Mouse (Mus musculus) cortical plate, adult 2 months (tissue): ENCODE measurements at regions not wholly inside any gene's neighbourhood (a gene's known extent, or its start where the extent isn't known, plus 50 kb on each side); places are given as distances from the start of the nearest gene placed in this dataset.

Experiments
- H3K27ac ChIP-seq: fragments of 200-500 bp; 2 replicates; pipeline ENCODE4 v1.5.1; 2012; ENCODE audit warnings: low read length, control low read depth, inconsistent platforms; ENCODE audit not compliant: insufficient read depth
- H3K4me1 ChIP-seq: fragments of 200-500 bp; 2 replicates; pipeline ENCODE4 v1.6.1; 2011; ENCODE audit warnings: low read length; ENCODE audit not compliant: control insufficient read depth, insufficient read depth
- H3K4me3 ChIP-seq: fragments of 200-500 bp; 2 replicates; pipeline ENCODE4 v1.5.1; 2011; ENCODE audit warnings: mild to moderate bottlenecking, low read length, control low read depth; ENCODE audit not compliant: insufficient read depth
- CTCF ChIP-seq: fragments of 200-500 bp; IDR thresholded peaks from 2 replicates; pipeline ENCODE4 v1.5.1; 2011; ENCODE audit warnings: mild to moderate bottlenecking, control low read depth, low read length; ENCODE audit not compliant: insufficient read depth; ENCODE audit errors: extremely low read depth
- POLR2A ChIP-seq: fragments of 200-500 bp; IDR thresholded peaks from 2 replicates; pipeline ENCODE4 v1.6.1; 2011; ENCODE audit warnings: mild to moderate bottlenecking, low read length, control low read depth; ENCODE audit not compliant: insufficient read depth; ENCODE audit errors: extremely low read depth

GRCm38 (mm10) chr1:34642304-34642893 is 62.9 kb downstream of the Amer3 start:
- no peaks in the 10 kb centered on the region for H3K4me1 ChIP-seq
- H3K4me3 ChIP-seq: no peak overlapping the region
- no peak for TF ChIP-seq POLR2A
- TF ChIP-seq CTCF: peak; percentile 97
- no peak overlapping the region for H3K27ac ChIP-seq

- no peak for TF ChIP-seq POLR2A
- no peak for TF ChIP-seq CTCF
Measured at GRCm38 (mm10) chr1:34653963-34654644, 74.6 kb downstream of the Amer3 start.

GRCm38 (mm10) chr1:34657481-34657880 is 78.0 kb downstream of the Amer3 start:
- Histone ChIP-seq H3K4me3 (no peak overlapping the region), H3K27ac (no peak overlapping the region), H3K4me1 (no peaks in the 10 kb centered on the region)
- TF ChIP-seq POLR2A (no peak), CTCF (no peak)

More at GRCm38 (mm10) chr1:34653963-34654644, 74.6 kb downstream of the Amer3 start:
- H3K4me1 ChIP-seq: no peaks in the 10 kb centered on the region
- H3K4me3 ChIP-seq: no peak overlapping the region
- H3K27ac ChIP-seq: no peak overlapping the region

GRCm38 (mm10) chr1:34663875-34664547 is 84.6 kb downstream of the Amer3 start:
- Histone ChIP-seq H3K27ac (no peak overlapping the region), H3K4me1 (no peaks in the 10 kb centered on the region), H3K4me3 (no peak overlapping the region)
- 0 out of 2 replicates have a peak, but pooled peaks have one; percentile 31 for TF ChIP-seq CTCF
- no peak for TF ChIP-seq POLR2A

GRCm38 (mm10) chr1:34664816-34665511 is 85.5 kb downstream of the Amer3 start:
- TF ChIP-seq POLR2A (no peak), CTCF (no peak)
- H3K4me3 ChIP-seq: no peak overlapping the region
- no peaks in the 10 kb centered on the region for H3K4me1 ChIP-seq
- H3K27ac ChIP-seq: no peak overlapping the region

- H3K4me3 ChIP-seq: no peak overlapping the region
- no peak for TF ChIP-seq CTCF
- no peak for TF ChIP-seq POLR2A
- H3K4me1 ChIP-seq: no peaks in the 10 kb centered on the region
- H3K27ac ChIP-seq: peak overlapping the region; percentile 7; the same call in 1 of the 2 replicates
Measured at GRCm38 (mm10) chr1:34665512-34665854, 86.0 kb downstream of the Amer3 start.

GRCm38 (mm10) chr1:34666226-34666662 is 86.8 kb downstream of the Amer3 start:
- H3K4me1 ChIP-seq: no peaks in the 10 kb centered on the region
- TF ChIP-seq POLR2A: no peak
- no peak for TF ChIP-seq CTCF
- no peak overlapping the region for H3K4me3 ChIP-seq
- H3K27ac ChIP-seq: peak overlapping the region; percentile 7; the same call in 1 of the 2 replicates

GRCm38 (mm10) chr1:34677105-34677741 is 97.8 kb downstream of the Amer3 start:
- Histone ChIP-seq H3K4me3 (no peak overlapping the region), H3K27ac (no peak overlapping the region)

GRCm38 (mm10) chr1:34677832-34678733 is 98.6 kb downstream of the Amer3 start:
- TF ChIP-seq CTCF (no peak), POLR2A (no peak)
- peak overlapping the region; percentile 15 for H3K4me3 ChIP-seq
- H3K27ac ChIP-seq: no peak overlapping the region
- H3K4me1 ChIP-seq: no peaks in the 10 kb centered on the region

More at GRCm38 (mm10) chr1:34677105-34677741, 97.8 kb downstream of the Amer3 start:
- H3K4me1 ChIP-seq: no peaks in the 10 kb centered on the region
- TF ChIP-seq POLR2A (no peak), CTCF (no peak)
